Mouse (Mus musculus): ENCODE measurements at regions not wholly inside any gene's neighbourhood (a gene's known extent, or its start where the extent isn't known, plus 50 kb on each side); places are given as distances from the start of the nearest gene placed in this dataset.

DNA sequence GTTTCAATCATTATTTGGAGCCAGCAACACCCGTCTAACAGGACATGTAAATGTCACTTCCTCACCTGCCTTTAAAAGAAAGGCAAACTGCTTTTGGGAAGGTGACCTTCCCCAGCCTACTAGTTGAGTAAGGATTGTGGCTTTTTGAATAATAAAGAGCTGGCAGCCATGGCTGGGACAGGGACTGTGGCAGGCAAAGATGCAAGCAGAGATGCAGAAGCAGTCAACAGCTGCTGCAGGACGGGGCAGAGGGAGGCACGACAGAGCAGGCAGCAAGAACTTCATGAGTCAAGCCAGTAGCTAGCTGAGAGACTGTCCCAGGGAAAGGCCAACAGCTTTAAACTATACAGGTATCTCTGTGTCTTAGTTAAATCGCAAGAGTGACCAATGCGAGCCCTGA is 334.7 kb upstream of the Zfp462 start:
- no peak for DNase-seq (ENCODE audit: low read depth, low spot score)
- no peaks in the 10 kb centered on the region for H3K27me3 ChIP-seq (ENCODE audit: control insufficient read depth, insufficient read depth, low read length, poor library complexity, severe bottlenecking)
- no peaks in the 10 kb centered on the region for H3K36me3 ChIP-seq (ENCODE audit: control insufficient read depth, insufficient read depth, low read length, poor library complexity, severe bottlenecking)

DNA sequence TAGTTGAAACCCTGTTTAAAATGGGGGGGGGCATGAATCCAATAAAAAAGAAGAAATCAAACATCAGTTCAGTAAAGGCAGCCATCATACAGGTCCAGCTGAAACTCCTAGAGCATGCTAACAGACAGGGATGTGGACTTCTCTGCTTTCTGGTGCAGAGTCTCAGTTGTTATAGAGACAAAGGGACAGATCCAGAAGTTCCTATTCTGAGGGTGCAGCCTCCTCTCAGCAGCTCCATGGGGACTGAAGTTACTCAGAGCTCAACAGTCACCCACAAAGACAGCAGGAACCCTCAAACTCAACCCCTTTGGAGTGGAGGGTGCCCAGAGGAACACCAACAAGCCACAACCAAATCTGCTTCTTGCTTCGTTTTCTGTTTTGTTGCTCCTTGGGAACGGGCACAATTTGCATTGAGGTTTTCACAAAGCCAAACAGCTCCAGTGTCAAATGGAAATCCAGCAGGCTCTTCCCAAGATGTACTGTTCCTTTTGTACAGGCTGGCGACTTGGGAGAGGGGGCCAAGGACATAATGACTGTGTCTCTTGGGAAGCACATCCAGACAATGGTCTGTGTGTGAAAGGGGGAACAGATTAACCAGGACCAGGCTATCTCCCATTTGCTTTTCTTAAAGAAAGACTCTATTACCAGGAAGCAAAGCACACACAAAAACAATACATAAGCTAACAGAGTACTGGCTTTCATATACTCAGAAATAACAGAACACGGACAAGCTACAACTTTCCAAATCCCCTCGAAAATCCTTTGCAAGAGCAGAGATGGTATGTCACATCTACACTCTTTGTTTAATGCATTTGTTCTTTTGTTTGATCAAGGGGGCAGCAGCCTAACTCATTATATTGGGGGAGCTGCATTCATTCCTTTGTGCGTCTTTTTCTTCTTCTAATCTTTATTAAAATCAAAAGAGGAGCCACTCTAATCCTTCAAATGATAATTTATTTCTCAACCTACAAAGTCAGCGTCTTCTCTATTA is 332.6 kb upstream of the Zfp462 start:
- Histone ChIP-seq H3K27me3 (ENCODE audit: control insufficient read depth, insufficient read depth, low read length, poor library complexity, severe bottlenecking) (no peaks in the 10 kb centered on the region), H3K36me3 (ENCODE audit: control insufficient read depth, insufficient read depth, low read length, poor library complexity, severe bottlenecking) (no peaks in the 10 kb centered on the region)
- no peak for DNase-seq (ENCODE audit: low read depth, low spot score)

GRCm38 (mm10) chr4:54613076-54613475 is 331.8 kb upstream of the Zfp462 start:
- Histone ChIP-seq H3K36me3 (ENCODE audit: control insufficient read depth, insufficient read depth, low read length, poor library complexity, severe bottlenecking) (no peaks in the 10 kb centered on the region), H3K27me3 (ENCODE audit: control insufficient read depth, insufficient read depth, low read length, poor library complexity, severe bottlenecking) (no peaks in the 10 kb centered on the region)
- no peak for DNase-seq (ENCODE audit: low read depth, low spot score)

DNA sequence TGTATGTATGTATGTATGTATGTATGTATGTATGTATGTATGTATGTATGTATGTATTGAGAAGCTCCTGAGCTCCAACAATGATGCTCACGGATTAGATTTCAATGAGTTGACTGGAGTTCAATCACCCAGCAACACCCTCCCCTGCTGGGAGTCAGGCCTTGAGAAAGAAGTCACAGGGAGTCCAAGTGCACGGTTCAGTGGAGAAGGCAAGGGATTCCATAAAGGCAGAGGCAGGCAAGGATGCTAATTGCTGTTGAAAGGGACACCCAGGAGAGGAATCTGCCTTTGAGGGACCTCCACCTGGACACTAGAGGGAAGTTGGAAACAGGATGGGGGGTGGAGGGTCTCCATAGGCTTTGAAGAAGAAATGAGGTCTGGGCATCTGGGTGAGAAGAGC is 331.2 kb upstream of the Zfp462 start:
- H3K27me3 ChIP-seq (ENCODE audit: control insufficient read depth, insufficient read depth, low read length, poor library complexity, severe bottlenecking): no peaks in the 10 kb centered on the region
- DNase-seq (ENCODE audit: low read depth, low spot score): no peak

GRCm38 (mm10) chr4:54615886-54616285 is 329.0 kb upstream of the Zfp462 start:
- Histone ChIP-seq H3K36me3 (ENCODE audit: control insufficient read depth, insufficient read depth, low read length, poor library complexity, severe bottlenecking) (no peaks in the 10 kb centered on the region), H3K27me3 (ENCODE audit: control insufficient read depth, insufficient read depth, low read length, poor library complexity, severe bottlenecking) (no peaks in the 10 kb centered on the region)
- no peak for DNase-seq (ENCODE audit: low read depth, low spot score)

More for the DNA sequence above, 331.2 kb upstream of the Zfp462 start:
- H3K36me3 ChIP-seq (ENCODE audit: control insufficient read depth, insufficient read depth, low read length, poor library complexity, severe bottlenecking): no peaks in the 10 kb centered on the region

DNA sequence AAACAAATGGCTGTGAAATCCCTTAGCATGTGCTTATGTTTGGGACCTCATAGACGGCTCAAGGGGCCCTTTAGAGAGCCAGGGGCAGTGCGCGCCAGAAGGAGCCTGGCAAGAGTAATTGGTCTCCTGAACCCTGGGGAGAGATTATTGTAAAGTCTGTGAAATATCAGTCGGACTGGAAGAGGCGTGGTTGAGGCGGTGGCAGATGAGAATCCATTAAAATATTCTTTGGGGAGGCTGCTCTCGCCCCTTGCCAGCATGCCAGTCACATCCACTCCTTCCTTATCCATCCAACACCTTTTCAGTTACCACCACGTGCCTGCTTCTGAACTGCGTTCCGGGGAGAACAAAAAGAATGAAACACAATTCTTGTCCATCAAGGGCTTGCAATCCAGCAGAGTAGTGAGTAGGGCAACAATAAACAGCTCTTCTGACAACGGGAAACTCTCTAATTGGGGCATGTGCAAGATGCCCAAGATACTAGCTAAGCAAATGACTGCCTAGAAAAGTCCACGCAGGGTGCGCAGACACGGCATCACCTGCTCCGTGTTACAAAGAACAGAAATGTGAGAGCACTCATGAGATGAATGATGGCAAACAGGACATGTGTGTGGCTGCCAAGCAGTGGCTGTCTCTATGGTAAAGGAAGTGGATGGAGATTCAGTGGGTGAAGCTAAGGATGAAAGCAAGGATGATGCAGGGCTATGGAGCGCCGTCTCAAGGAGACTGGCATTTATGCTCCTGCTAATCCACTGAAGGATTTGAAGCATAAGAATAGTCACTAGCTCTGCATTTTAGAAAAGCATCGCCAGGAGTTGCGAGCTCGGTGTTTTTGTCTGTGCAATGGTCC is 320.6 kb upstream of the Zfp462 start:
- DNase-seq (ENCODE audit: low read depth, low spot score): no peak
- no peaks in the 10 kb centered on the region for H3K27me3 ChIP-seq (ENCODE audit: control insufficient read depth, insufficient read depth, low read length, poor library complexity, severe bottlenecking)

DNA sequence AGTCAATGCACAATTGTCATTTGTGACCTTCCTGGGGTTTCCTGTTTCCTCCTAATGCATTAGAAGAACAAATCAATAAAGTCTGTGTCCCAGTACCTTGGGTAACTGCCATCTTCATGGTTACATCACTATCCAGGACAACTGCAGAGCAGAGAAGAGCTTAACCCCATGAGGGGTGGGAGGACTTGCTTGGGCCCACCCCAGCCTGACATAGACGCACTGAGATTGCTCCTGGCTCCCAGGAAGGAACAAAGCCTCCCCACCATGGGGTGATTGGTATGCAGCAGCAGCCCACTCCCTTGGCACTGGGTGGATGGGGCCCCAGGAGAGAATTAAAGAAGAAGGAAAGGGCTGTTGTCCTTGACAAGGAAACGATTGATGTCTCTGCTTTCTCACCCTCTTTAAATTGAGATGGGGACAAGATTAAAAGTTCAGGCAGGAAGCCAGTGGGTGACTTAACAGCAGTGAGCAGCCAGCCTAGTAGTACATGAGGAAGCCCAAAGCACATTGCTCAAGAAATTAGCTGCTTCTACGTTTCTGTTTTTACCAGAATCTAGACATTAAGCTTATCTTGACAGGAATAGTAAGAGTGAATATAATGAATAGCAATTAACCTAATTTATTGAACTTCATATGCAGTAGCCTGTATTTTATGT is 307.7 kb upstream of the Zfp462 start:
- no peaks in the 10 kb centered on the region for H3K36me3 ChIP-seq (ENCODE audit: control insufficient read depth, insufficient read depth, low read length, poor library complexity, severe bottlenecking)
- DNase-seq (ENCODE audit: low read depth, low spot score): no peak
- no peaks in the 10 kb centered on the region for H3K27me3 ChIP-seq (ENCODE audit: control insufficient read depth, insufficient read depth, low read length, poor library complexity, severe bottlenecking)

More for the DNA sequence above, 320.6 kb upstream of the Zfp462 start:
- H3K36me3 ChIP-seq (ENCODE audit: control insufficient read depth, insufficient read depth, low read length, poor library complexity, severe bottlenecking): no peaks in the 10 kb centered on the region

- DNase-seq (ENCODE audit: low read depth, low spot score): no peak
- H3K36me3 ChIP-seq (ENCODE audit: control insufficient read depth, insufficient read depth, low read length, poor library complexity, severe bottlenecking): no peaks in the 10 kb centered on the region
- no peaks in the 10 kb centered on the region for H3K27me3 ChIP-seq (ENCODE audit: control insufficient read depth, insufficient read depth, low read length, poor library complexity, severe bottlenecking)
These were observed 298.8 kb upstream of the Zfp462 start for GRCm38 (mm10) chr4:54646033-54646432.

DNA sequence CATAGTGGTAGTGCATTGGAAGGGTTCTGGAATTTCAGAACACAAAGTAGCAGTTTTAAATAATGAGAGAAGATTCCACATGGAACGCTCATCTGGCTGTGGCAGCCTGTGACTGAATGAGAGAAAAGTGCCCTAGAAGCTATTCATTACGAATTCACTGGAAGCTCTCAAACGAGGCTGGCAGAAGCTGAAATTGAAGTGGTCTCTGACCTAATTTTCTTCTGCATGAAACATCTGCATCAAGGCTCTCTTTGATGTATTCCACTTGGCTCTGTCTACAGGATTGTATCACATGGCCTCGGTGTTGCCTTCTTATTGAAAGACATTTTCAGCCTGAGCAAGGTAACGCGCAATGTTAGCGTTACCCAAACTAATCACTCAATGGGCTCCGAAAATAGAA is 298.4 kb upstream of the Zfp462 start:
- Histone ChIP-seq H3K27me3 (ENCODE audit: control insufficient read depth, insufficient read depth, low read length, poor library complexity, severe bottlenecking) (no peaks in the 10 kb centered on the region), H3K36me3 (ENCODE audit: control insufficient read depth, insufficient read depth, low read length, poor library complexity, severe bottlenecking) (no peaks in the 10 kb centered on the region)
- no peak for DNase-seq (ENCODE audit: low read depth, low spot score)

GRCm38 (mm10) chr4:54648254-54648653 is 296.6 kb upstream of the Zfp462 start:
- Histone ChIP-seq H3K27me3 (ENCODE audit: control insufficient read depth, insufficient read depth, low read length, poor library complexity, severe bottlenecking) (no peaks in the 10 kb centered on the region), H3K36me3 (ENCODE audit: control insufficient read depth, insufficient read depth, low read length, poor library complexity, severe bottlenecking) (no peaks in the 10 kb centered on the region)
- DNase-seq (ENCODE audit: low read depth, low spot score): no peak

GRCm38 (mm10) chr4:54651646-54652110 is 293.2 kb upstream of the Zfp462 start:
- Histone ChIP-seq H3K27me3 (ENCODE audit: control insufficient read depth, insufficient read depth, low read length, poor library complexity, severe bottlenecking) (no peaks in the 10 kb centered on the region), H3K36me3 (ENCODE audit: control insufficient read depth, insufficient read depth, low read length, poor library complexity, severe bottlenecking) (no peaks in the 10 kb centered on the region)
- DNase-seq (ENCODE audit: low read depth, low spot score): no peak

GRCm38 (mm10) chr4:54652111-54653021 is 292.5 kb upstream of the Zfp462 start:
- Histone ChIP-seq H3K27me3 (ENCODE audit: control insufficient read depth, insufficient read depth, low read length, poor library complexity, severe bottlenecking) (no peaks in the 10 kb centered on the region), H3K36me3 (ENCODE audit: control insufficient read depth, insufficient read depth, low read length, poor library complexity, severe bottlenecking) (no peaks in the 10 kb centered on the region)
- DNase-seq (ENCODE audit: low read depth, low spot score): no peak

- no peak for DNase-seq (ENCODE audit: low read depth, low spot score)
- no peaks in the 10 kb centered on the region for H3K36me3 ChIP-seq (ENCODE audit: control insufficient read depth, insufficient read depth, low read length, poor library complexity, severe bottlenecking)
- H3K27me3 ChIP-seq (ENCODE audit: control insufficient read depth, insufficient read depth, low read length, poor library complexity, severe bottlenecking): no peaks in the 10 kb centered on the region
These were observed 291.6 kb upstream of the Zfp462 start for GRCm38 (mm10) chr4:54653097-54653776.

Measured in splenic B cell, adult 2 months (primary cell).